Mouse (Mus musculus) forebrain, embryonic 16.5 days (tissue): ENCODE data around the gene Ccnl2. TPM values are rescaled to one million over a fixed set of nuclear protein-coding genes. Genes with fewer than 3 reads are reported as not detected.

Source experiments
- ATAC-seq: fragments of 200-750 bp; cut with Nextera tagmentation; 2 replicates; pipeline ENCODE4 v1.8.0; 2017; ENCODE audit warnings: mild to moderate bottlenecking, moderate library complexity
- H3K27ac ChIP-seq: fragments of 300-500 bp; sonication (generic); 2 replicates; pipeline ENCODE4 v1.5.1; 2014; ENCODE audit warnings: low read length, control low read depth
- H3K27me3 ChIP-seq: fragments of 300-500 bp; sonication (generic); replicated peaks from 2 replicates; pipeline ENCODE4 v1.6.1; 2014; ENCODE audit warnings: low read length; ENCODE audit not compliant: control insufficient read depth, insufficient read depth
- H3K36me3 ChIP-seq: fragments of 300-500 bp; sonication (generic); 2 replicates; pipeline ENCODE4 v1.6.1; 2014; ENCODE audit not compliant: control insufficient read depth, insufficient read depth
- H3K4me1 ChIP-seq: fragments of 300-500 bp; sonication (generic); replicated peaks from 2 replicates; pipeline ENCODE4 v1.6.1; 2014; ENCODE audit warnings: low read length; ENCODE audit not compliant: control insufficient read depth, insufficient read depth
- H3K4me2 ChIP-seq: fragments of 300-500 bp; sonication (generic); 2 replicates; pipeline ENCODE4 v1.6.1; 2014; ENCODE audit warnings: mild to moderate bottlenecking, low read length, control low read depth
- H3K4me3 ChIP-seq: fragments of 300-500 bp; sonication (generic); replicated peaks from 2 replicates; pipeline ENCODE4 v1.5.1; 2014; ENCODE audit warnings: mild to moderate bottlenecking, low read length, control low read depth
- H3K9ac ChIP-seq: fragments of 300-500 bp; sonication (generic); replicated peaks from 2 replicates; pipeline ENCODE4 v1.6.1; 2014; ENCODE audit warnings: low read depth, low read length, control low read depth
- H3K9me3 ChIP-seq: fragments of 300-500 bp; sonication (generic); 2 replicates; pipeline ENCODE4 v1.6.1; 2016; ENCODE audit warnings: low read length; ENCODE audit not compliant: control insufficient read depth
- WGBS: fragments of 180-500 bp; shearing (Covaris S2); extraction: QIAGEN DNeasy Blood & Tissue Kit; methylation state at CpG from one replicate; pipeline ENCODE4 v1.1.7; 2014; 5-methylcytosine and 5-hydroxymethylcytosine counted together
- polyA plus RNA-seq: library from polyadenylated mRNA; unstranded; fragments of >200 nt; fragmentation: Nextera tagmentation; extraction: Ambion mirVana; gene quantifications from 2 replicates; pipeline ENCODE4 v1.2.1, GENCODE M21; 2015

Ccnl2 gene
- polyA plus RNA-seq, 1 experiment from 2014 or later, result 188 TPM

- H3K9me3 ChIP-seq, result no peaks in the 10 kb centered on the region
- no peak overlapping the region for H3K4me2 ChIP-seq
- H3K4me3 ChIP-seq, result no peak overlapping the region
- no peak overlapping the region for H3K27ac ChIP-seq
- H3K4me1 ChIP-seq, result peaks cover 40% of the 10 kb centered on the region
- ATAC-seq, result no peak
- 88% methylated on average over 3 of the region's 3 CpGs for WGBS
- no peaks in the 10 kb centered on the region for H3K27me3 ChIP-seq
- no peak overlapping the region for H3K9ac ChIP-seq
- peaks cover 8% of the 10 kb centered on the region for H3K36me3 ChIP-seq
Observed at GRCm38 (mm10) chr4:155851368-155851767, 39.1 kb downstream of the Ccnl2 start.

GRCm38 (mm10) chr4:155851951-155852411 lies 39.7 kb downstream of the Ccnl2 start:
- H3K36me3 ChIP-seq, result peaks cover 8% of the 10 kb centered on the region
- H3K4me1 ChIP-seq, result peaks cover 34% of the 10 kb centered on the region
- H3K27ac ChIP-seq, result no peak overlapping the region
- ATAC-seq, result no peak
- WGBS, result 64% methylated on average over 2 of the region's 2 CpGs
- H3K9me3 ChIP-seq, result no peaks in the 10 kb centered on the region
- H3K4me2 ChIP-seq, result no peak overlapping the region
- H3K27me3 ChIP-seq, result no peaks in the 10 kb centered on the region
- H3K9ac ChIP-seq, result no peak overlapping the region
- no peak overlapping the region for H3K4me3 ChIP-seq

GRCm38 (mm10) chr4:155853421-155853820 lies 41.1 kb downstream of the Ccnl2 start:
- 93% methylated on average over 9 of the region's 9 CpGs for WGBS
- ATAC-seq, result no peak
- H3K4me3 ChIP-seq, result no peak overlapping the region
- H3K27ac ChIP-seq, result no peak overlapping the region
- no peaks in the 10 kb centered on the region for H3K9me3 ChIP-seq
- H3K36me3 ChIP-seq, result peaks cover 11% of the 10 kb centered on the region
- H3K27me3 ChIP-seq, result no peaks in the 10 kb centered on the region
- no peak overlapping the region for H3K9ac ChIP-seq
- H3K4me2 ChIP-seq, result no peak overlapping the region
- H3K4me1 ChIP-seq, result peaks cover 28% of the 10 kb centered on the region

- Histone ChIP-seq H3K4me2 (no peak overlapping the region), H3K4me1 (peaks cover 13% of the 10 kb centered on the region), H3K27me3 (no peaks in the 10 kb centered on the region), H3K9me3 (no peaks in the 10 kb centered on the region), H3K4me3 (no peak overlapping the region), H3K9ac (no peak overlapping the region), H3K27ac (no peak overlapping the region), H3K36me3 (peaks cover 18% of the 10 kb centered on the region)
- no peak for ATAC-seq
- WGBS, result 95% methylated on average over 12 of the region's 12 CpGs
Observed at GRCm38 (mm10) chr4:155854991-155855390, 42.7 kb downstream of the Ccnl2 start.

- ATAC-seq, result no peak
- Histone ChIP-seq H3K36me3 (peaks cover 21% of the 10 kb centered on the region), H3K9ac (no peak overlapping the region), H3K4me2 (no peak overlapping the region), H3K9me3 (no peaks in the 10 kb centered on the region), H3K27me3 (no peaks in the 10 kb centered on the region), H3K27ac (no peak overlapping the region), H3K4me3 (no peak overlapping the region), H3K4me1 (peaks cover 9% of the 10 kb centered on the region; the same call in 1 of the 2 replicates)
- WGBS, result 93% methylated on average over 12 of the region's 12 CpGs
Observed at GRCm38 (mm10) chr4:155856071-155856470, 43.8 kb downstream of the Ccnl2 start.

GRCm38 (mm10) chr4:155856881-155857280 lies 44.6 kb downstream of the Ccnl2 start:
- Histone ChIP-seq H3K36me3 (peaks cover 21% of the 10 kb centered on the region), H3K27ac (no peak overlapping the region), H3K9ac (no peak overlapping the region), H3K9me3 (no peaks in the 10 kb centered on the region), H3K4me1 (0 out of 2 replicates have a peak, but pooled peaks cover 4% of the 10 kb centered on the region), H3K4me3 (no peak overlapping the region), H3K4me2 (no peak overlapping the region), H3K27me3 (no peaks in the 10 kb centered on the region)
- 83% methylated on average over 3 of the region's 3 CpGs for WGBS
- ATAC-seq, result no peak

- ATAC-seq, result no peak
Observed at GRCm38 (mm10) chr4:155859318-155859717, 47.0 kb downstream of the Ccnl2 start.

GRCm38 (mm10) chr4:155861787-155862186 lies 49.5 kb downstream of the Ccnl2 start:
- Histone ChIP-seq H3K36me3 (peaks cover 20% of the 10 kb centered on the region), H3K4me2 (no peak overlapping the region)

More at GRCm38 (mm10) chr4:155859318-155859717, 47.0 kb downstream of the Ccnl2 start:
- Histone ChIP-seq H3K4me1 (no peaks in the 10 kb centered on the region), H3K4me3 (no peak overlapping the region), H3K4me2 (no peak overlapping the region), H3K36me3 (peaks cover 21% of the 10 kb centered on the region), H3K9ac (no peak overlapping the region), H3K27ac (no peak overlapping the region), H3K27me3 (no peaks in the 10 kb centered on the region), H3K9me3 (no peaks in the 10 kb centered on the region)
- 34% methylated on average over 13 of the region's 13 CpGs for WGBS

GRCm38 (mm10) chr4:155863001-155863400 lies 50.7 kb downstream of the Ccnl2 start, which contains the start of gene Tas1r3:
Tas1r3 (minus strand) TSS chr4:155863362.
- no peak for ATAC-seq
- 78% methylated on average over 5 of the region's 5 CpGs for WGBS
- Histone ChIP-seq H3K9ac (no peak within 1 kb of the TSS), H3K36me3 (peaks cover 19% of the 10 kb centered on the region), H3K4me2 (no peak within 1 kb of the TSS), H3K27me3 (no peaks in the 10 kb centered on the region), H3K9me3 (no peaks in the 10 kb centered on the region), H3K4me3 (no peak within 1 kb of the TSS), H3K27ac (no peak within 1 kb of the TSS), H3K4me1 (no peaks in the 10 kb centered on the region; the same call in 1 of the 2 replicates)

More at GRCm38 (mm10) chr4:155861787-155862186, 49.5 kb downstream of the Ccnl2 start:
- Histone ChIP-seq H3K27ac (no peak overlapping the region), H3K27me3 (no peaks in the 10 kb centered on the region), H3K4me1 (no peaks in the 10 kb centered on the region), H3K9ac (no peak overlapping the region), H3K9me3 (no peaks in the 10 kb centered on the region), H3K4me3 (no peak overlapping the region)
- no peak for ATAC-seq
- WGBS, result 89% methylated on average over 7 of the region's 7 CpGs
